Mouse (Mus musculus) left cerebral cortex, postnatal 10 days (tissue): ENCODE measurements around the gene Gal3st4. TPM values are rescaled to one million over a fixed set of nuclear protein-coding genes. Genes with fewer than 3 reads are reported as not detected.

ENCODE experiments used
- DNase-seq, 2 experiments: peaks; one replicate each; pipeline ENCODE4 v3.0.0; 2021 to 2022; ENCODE audit warnings: low spot score in 2 of 2, mixed read lengths in 1 of 2; ENCODE audit errors: extremely low spot score in 1 of 2
- intact Hi-C: fragments of 180-260 bp; cut with DNase I; formaldehyde crosslinking; loops from one replicate; pipeline ENCODE4 v1.15.1; 2025
- total RNA-seq, 2 experiments: library from RNA; stranded (reverse); gene quantifications; 2 replicates each; pipeline ENCODE4 v1.2.3; 2021

Gene Gal3st4
- total RNA-seq, 2 experiments from 2014 or later, result 3.4 to 4.0 TPM

- intact Hi-C loops, result loop anchor here (5.0 kb wide), 1 partner anchor 179 kb away; the partner anchor contains the start of gene Zfp157
- DNase-seq, result peak; percentile 91 to 96
Measured at GRCm38 (mm10) chr5:138263260-138264206, 9.1 kb downstream of the Gal3st4 start, which contains the start of gene BC037034. BC037034 (minus strand) TSS chr5:138264033.

GRCm38 (mm10) chr5:138262582-138263240 lies 9.9 kb downstream of the Gal3st4 start:
- no peak for DNase-seq
- intact Hi-C loops, result loop anchor here (5.0 kb wide), 1 partner anchor 180 kb away; the partner anchor contains the start of gene Zfp157

GRCm38 (mm10) chr5:138262001-138262400 lies 10.6 kb downstream of the Gal3st4 start:
- no peak for DNase-seq
- intact Hi-C loops, result loop anchor here (5.0 kb wide), 1 partner anchor 180 kb away; the partner anchor contains the start of gene Zfp157

GRCm38 (mm10) chr5:138260834-138261233 lies 11.8 kb downstream of the Gal3st4 start:
- intact Hi-C loops, result loop anchor here (5.0 kb wide), 1 partner anchor 181 kb away; the partner anchor contains the start of gene Zfp157

GRCm38 (mm10) chr5:138260051-138260450 lies 12.6 kb downstream of the Gal3st4 start:
- no peak for DNase-seq
- intact Hi-C loops, result loop anchor here (5.0 kb wide), 1 partner anchor 182 kb away; the partner anchor contains the start of gene Zfp157

More at GRCm38 (mm10) chr5:138260834-138261233, 11.8 kb downstream of the Gal3st4 start:
- DNase-seq, result no peak

GRCm38 (mm10) chr5:138258993-138259392 lies 13.6 kb downstream of the Gal3st4 start:
- intact Hi-C loops, result no loop called here
- DNase-seq, result no peak

- DNase-seq, result no peak
- intact Hi-C loops, result no loop called here
Measured at GRCm38 (mm10) chr5:138258542-138258941, 14.1 kb downstream of the Gal3st4 start.

GRCm38 (mm10) chr5:138258078-138258477 lies 14.6 kb downstream of the Gal3st4 start:
- intact Hi-C loops, result no loop called here
- DNase-seq, result no peak

GRCm38 (mm10) chr5:138257585-138257978 lies 15.1 kb downstream of the Gal3st4 start:
- intact Hi-C loops, result no loop called here
- no peak for DNase-seq

- no peak for DNase-seq
- intact Hi-C loops, result no loop called here
Measured at GRCm38 (mm10) chr5:138256966-138257584, 15.6 kb downstream of the Gal3st4 start.

GRCm38 (mm10) chr5:138256094-138256467 lies 16.6 kb downstream of the Gal3st4 start:
- intact Hi-C loops, result no loop called here
- DNase-seq, result no peak

- intact Hi-C loops, result no loop called here
- peak; percentile 95 to 98 for DNase-seq
Measured at GRCm38 (mm10) chr5:138255353-138256093, 17.1 kb downstream of the Gal3st4 start, which contains the start of gene Lamtor4. Lamtor4 (plus strand) TSS chr5:138255482.

- DNase-seq, result no peak
- intact Hi-C loops, result loop anchor here (2.0 kb wide), 1 partner anchor 52 kb away; no protein-coding TSS in a partner anchor
Measured at GRCm38 (mm10) chr5:138253061-138253460, 19.6 kb downstream of the Gal3st4 start.

- intact Hi-C loops, result no loop called here
- DNase-seq, result no peak
Measured at GRCm38 (mm10) chr5:138251144-138251543, 21.5 kb downstream of the Gal3st4 start.

GRCm38 (mm10) chr5:138241511-138241910 lies 31.1 kb downstream of the Gal3st4 start:
- intact Hi-C loops, result no loop called here
- no peak for DNase-seq

GRCm38 (mm10) chr5:138234224-138234623 lies 38.4 kb downstream of the Gal3st4 start:
- no peak for DNase-seq
- intact Hi-C loops, result no loop called here

- DNase-seq, result no peak
- intact Hi-C loops, result no loop called here
Measured at GRCm38 (mm10) chr5:138233778-138234177, 38.9 kb downstream of the Gal3st4 start.

GRCm38 (mm10) chr5:138229511-138229910 lies 43.1 kb downstream of the Gal3st4 start:
- DNase-seq, result no peak
- intact Hi-C loops, result no loop called here
